Mouse (Mus musculus): Measurements from ENCODE around the gene Rab7b. TPM values are rescaled to one million over a fixed set of nuclear protein-coding genes. Genes with fewer than 3 reads are reported as not detected.

The Rab7b gene
- 7.0 TPM for polyA plus RNA-seq (2014; fragmentation: Illumina TruSeq; extraction: RNeasy Lipid Tissue Mini Kit (QIAGEN cat#74804); ENCODE audit: insufficient read depth, low read depth, low replicate concordance)

GRCm38 (mm10) chr1:131688475-131688874 is at the start of gene Rab7b:
TSS of gene Rab7b (plus strand) at chr1:131688695.

GRCm38 (mm10) chr1:131743868-131744464 is 55.5 kb downstream of the Rab7b start, which contains the start of gene Slc26a9:
TSS of gene Slc26a9 (plus strand) at chr1:131744022.

Other genes starting within 250 kb of the Rab7b start
- gene Srgap2, start 161.3 kb upstream of the Rab7b start, polyA plus RNA-seq (2014; fragmentation: Illumina TruSeq; extraction: RNeasy Lipid Tissue Mini Kit (QIAGEN cat#74804); ENCODE audit: insufficient read depth, low read depth, low replicate concordance): 17.2 TPM
- gene Fam72a, start 160.8 kb upstream of the Rab7b start, polyA plus RNA-seq (2014; fragmentation: Illumina TruSeq; extraction: RNeasy Lipid Tissue Mini Kit (QIAGEN cat#74804); ENCODE audit: insufficient read depth, low read depth, low replicate concordance): 1.8 TPM
- gene Avpr1b, start 89.5 kb upstream of the Rab7b start, polyA plus RNA-seq (2014; fragmentation: Illumina TruSeq; extraction: RNeasy Lipid Tissue Mini Kit (QIAGEN cat#74804); ENCODE audit: insufficient read depth, low read depth, low replicate concordance): not detected
- gene Ctse, start 50.4 kb upstream of the Rab7b start, polyA plus RNA-seq (2014; fragmentation: Illumina TruSeq; extraction: RNeasy Lipid Tissue Mini Kit (QIAGEN cat#74804); ENCODE audit: insufficient read depth, low read depth, low replicate concordance): 0.24 TPM
- 8.1 TPM for gene Slc26a9, start 55.3 kb downstream of the Rab7b start, polyA plus RNA-seq (2014; fragmentation: Illumina TruSeq; extraction: RNeasy Lipid Tissue Mini Kit (QIAGEN cat#74804); ENCODE audit: insufficient read depth, low read depth, low replicate concordance)
- 0.55 TPM for gene Pm20d1, start 108.7 kb downstream of the Rab7b start, polyA plus RNA-seq (2014; fragmentation: Illumina TruSeq; extraction: RNeasy Lipid Tissue Mini Kit (QIAGEN cat#74804); ENCODE audit: insufficient read depth, low read depth, low replicate concordance)
- gene Slc41a1, start 138.8 kb downstream of the Rab7b start, polyA plus RNA-seq (2014; fragmentation: Illumina TruSeq; extraction: RNeasy Lipid Tissue Mini Kit (QIAGEN cat#74804); ENCODE audit: insufficient read depth, low read depth, low replicate concordance): 7.0 TPM
- 21.4 TPM for gene Rab29, start 178.5 kb downstream of the Rab7b start, polyA plus RNA-seq (2014; fragmentation: Illumina TruSeq; extraction: RNeasy Lipid Tissue Mini Kit (QIAGEN cat#74804); ENCODE audit: insufficient read depth, low read depth, low replicate concordance)
- 19.3 TPM for gene Nucks1, start 221.8 kb downstream of the Rab7b start, polyA plus RNA-seq (2014; fragmentation: Illumina TruSeq; extraction: RNeasy Lipid Tissue Mini Kit (QIAGEN cat#74804); ENCODE audit: insufficient read depth, low read depth, low replicate concordance)

All from lung, adult 10 weeks (tissue).